Mouse (Mus musculus) liver, postnatal 0 days (tissue): ENCODE data around the gene Ppm1j.
A peak's percentile ranks its signal among the peaks of the same experiment; 100 is the strongest.

Experiments
- CTCF ChIP-seq: sonication (generic); IDR thresholded peaks from 2 replicates; pipeline ENCODE4 v1.5.1; 2016; ENCODE audit warnings: antibody characterized with exemption, low read depth
- EP300 ChIP-seq: IDR thresholded peaks from 2 replicates; pipeline ENCODE4 v1.6.1; 2016; ENCODE audit warnings: antibody characterized with exemption, low read depth, mild to moderate bottlenecking

DNA sequence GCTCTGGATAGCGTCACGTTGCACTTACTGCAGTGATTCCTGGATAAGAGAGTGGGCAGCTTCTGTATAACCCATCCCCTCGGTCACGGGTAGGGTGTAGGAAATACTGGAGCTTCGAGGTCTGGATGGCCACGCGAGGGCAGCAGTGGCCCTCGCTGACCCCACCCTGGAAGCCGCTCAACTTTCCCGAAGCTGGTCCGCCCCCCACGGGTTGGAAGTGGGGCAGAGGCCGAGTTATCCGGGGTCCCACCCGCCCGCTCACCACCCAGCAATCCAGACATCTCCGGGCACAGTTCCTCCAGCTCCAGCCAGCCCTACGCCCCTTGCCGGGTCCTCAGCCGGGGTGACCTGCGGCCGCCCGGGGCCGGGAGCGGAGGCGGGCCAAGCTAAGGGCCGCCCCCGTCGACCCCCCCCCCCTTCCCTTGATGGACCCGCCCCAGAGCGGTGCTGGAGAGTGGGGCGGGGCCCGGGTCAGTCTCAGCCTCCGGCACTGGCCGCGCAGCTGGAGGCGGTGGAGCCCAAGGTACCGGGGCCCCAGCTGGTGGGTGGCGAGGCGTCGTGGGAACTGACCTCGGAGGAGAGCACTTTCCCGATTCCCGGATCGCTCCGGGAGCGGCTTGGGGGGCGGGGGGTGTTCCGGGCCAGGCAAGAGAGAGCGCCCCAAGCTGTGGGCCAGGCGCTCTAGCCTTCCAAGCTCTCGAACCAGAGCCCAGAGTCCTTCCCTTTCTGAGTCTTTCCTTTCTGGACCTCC lies 7.9 kb downstream of the Ppm1j start:
- TF ChIP-seq CTCF (peak; percentile 77), EP300 (no peak)
